Mouse (Mus musculus) spleen, postnatal 4 days (tissue): ENCODE measurements at regions not wholly inside any gene's neighbourhood (a gene's known extent, or its start where the extent isn't known, plus 50 kb on each side); places are given as distances from the start of the nearest gene placed in this dataset.

ENCODE experiments used
- DNase-seq, 2 experiments: peaks; one replicate each; pipeline ENCODE4 v3.0.0; 2022; ENCODE audit warnings: low spot score in 2 of 2

DNA sequence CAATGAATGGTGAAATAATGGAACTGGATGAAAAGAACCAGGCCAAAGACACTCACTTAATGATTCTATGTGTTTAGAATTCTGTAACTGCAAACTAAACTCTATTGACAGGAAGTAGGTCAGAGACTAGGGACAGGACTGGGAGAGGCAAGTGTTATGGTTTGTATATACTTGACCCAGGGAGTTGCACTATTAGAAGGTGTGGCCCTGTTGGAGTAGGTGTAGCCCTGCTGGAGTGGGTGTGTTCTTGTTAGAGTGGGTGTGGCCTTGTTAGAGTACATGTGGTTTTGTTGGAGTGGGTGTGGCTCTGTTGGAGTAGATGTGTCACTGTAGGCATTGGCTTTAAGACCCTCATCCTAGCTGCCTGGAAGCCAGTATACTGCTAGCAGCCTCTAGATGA is 93.0 kb upstream of the Npas2 start:
- no peak for DNase-seq

DNA sequence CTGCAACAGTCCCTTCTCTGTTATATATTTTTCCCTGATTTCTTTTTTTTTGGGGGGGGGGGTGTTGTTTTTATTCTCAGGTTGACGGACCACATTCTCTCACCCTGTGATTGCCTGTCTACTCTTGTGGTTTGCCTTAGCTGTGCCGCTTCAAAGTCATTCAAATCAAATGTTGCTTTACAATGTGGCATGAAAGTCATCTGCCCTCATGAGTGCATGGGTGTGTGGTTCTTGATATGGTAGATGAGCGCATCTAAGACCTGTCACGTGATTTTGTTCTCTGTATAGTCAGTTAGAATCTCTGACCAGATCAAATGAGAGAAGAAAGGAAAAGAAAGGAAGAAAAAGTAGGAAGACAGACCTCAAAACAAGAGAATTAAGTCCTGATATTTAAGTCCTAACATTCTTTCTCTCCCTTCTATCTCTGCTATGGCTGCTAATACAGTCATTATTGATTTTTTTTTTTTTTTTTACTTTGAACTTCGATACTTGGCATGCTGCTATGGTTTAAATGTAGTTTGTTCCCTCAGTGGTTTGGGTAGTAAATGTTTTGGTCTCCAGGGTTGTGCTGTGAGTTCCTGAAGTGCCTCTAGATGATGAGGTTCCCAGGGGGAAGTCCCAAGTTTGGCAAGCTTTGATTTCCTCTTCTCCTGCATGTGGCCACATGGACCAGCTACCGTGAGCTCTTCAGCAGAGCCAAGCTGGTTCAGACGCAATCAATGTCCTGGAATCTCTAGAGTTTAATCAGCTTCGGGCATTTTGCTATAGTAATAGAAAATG is 91.2 kb upstream of the Npas2 start:
- no peak for DNase-seq

DNA sequence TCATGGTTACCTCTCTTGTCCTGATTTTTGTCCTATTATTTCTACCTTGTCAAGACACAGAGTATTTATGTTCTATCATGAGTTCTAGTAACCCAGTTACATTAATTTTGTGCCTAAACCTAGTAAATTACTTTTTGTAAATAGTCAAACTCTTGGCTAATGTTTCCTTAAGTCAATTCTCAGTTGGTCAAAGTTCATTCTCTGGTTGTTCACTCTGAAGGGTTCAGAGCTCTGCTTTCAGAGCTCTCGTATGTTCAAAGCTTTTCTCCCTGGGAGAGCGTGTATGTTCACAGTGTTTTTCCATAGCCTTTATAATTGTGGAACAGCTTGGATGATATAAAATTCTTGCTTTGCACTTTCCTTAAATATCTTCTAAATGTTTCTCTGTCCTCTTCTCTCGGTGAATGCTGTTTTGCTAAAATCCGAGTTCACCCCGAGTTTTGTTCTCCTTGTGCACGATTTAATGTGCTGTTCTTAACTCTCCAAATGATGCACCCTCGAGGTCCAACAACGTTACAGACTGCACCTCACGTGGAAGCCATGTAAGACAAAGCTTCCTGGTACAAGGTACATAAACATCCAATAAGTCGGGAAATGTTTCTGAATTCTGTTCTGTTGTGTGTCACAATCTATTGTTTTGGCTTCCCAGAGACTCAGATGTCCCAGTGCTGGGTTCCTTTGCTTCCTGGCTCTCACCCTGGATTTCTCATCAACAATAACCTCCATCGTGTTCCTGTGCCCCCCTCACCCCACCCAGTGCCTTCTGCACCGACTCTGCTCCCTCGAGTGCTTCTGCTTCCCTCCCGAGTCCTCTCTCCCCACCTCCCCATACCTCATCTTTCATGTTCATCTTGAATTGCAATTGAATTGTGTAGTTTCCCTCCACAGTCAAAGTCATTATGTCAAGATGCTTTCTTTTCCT is 90.3 kb upstream of the Npas2 start:
- no peak for DNase-seq

DNA sequence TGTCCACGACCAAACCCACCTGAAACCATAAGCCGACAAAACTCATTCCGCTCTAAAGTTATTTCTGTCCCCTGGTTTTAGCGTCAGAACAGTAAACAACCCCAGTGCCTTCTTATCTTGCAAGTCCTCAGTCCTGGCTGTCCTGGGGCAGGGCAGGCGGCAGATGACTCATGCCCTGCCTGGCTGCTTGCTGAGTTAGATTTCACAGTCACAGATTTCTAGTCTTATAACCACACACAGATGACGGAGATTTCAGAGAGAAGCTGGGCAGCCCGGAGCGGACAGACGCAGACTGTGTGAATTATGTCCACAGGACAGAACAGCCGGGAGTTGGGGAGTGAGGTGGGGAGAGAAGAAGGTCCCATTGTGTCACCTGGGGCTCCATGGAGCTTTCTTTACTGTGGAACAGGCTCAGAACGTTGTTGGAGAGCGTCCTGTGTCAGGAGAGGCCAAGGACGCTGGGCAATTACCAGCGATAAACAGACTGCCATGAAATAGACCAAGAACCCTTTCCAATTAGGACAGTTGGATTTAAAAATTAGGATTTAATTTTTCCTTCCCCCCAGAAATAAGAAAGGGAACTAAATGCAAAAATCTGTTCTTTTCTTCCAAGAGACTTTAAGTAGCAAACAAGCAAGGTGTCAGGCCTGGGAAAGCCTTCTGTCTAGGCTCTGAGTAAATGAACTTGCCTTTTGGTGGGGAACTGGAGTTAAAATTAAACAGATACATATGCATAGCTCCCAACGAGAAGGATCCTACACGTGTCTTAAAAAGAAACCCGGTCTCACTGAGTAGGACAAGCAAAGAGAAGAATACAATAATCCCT is 87.8 kb upstream of the Npas2 start:
- DNase-seq: no peak

DNA sequence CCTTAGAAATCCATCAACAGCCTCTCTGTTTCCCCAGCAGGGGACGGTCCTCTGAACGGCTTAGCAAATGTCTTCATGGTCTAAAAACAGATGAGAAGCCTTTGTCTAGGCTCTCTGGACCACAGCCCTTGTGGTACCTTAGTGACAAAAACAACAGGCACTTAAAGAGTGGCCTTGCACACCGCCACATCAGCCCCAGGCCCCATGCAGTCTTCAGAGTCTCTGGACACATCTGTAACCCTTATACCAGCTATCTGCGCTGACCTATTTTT is 87.2 kb upstream of the Npas2 start:
- DNase-seq: no peak

DNA sequence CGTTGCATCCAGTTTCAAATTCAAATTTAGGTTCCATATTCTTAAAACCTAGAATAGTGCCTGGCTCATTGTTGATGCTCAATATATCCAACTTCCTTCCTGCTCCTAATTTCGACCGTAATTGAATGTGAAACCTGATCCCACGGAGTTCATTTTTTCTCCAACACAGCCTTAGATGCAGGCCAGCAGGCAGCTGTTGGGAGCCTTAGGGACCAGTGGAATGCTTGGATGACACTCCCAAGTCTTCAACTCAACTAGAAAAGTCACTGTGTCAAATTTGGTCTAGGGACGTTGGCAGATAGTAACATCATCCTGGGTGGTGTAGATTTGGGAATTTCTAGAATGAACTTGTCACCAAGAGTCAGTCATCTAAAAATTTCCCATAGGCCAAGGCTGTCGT is 86.9 kb upstream of the Npas2 start:
- no peak for DNase-seq

DNA sequence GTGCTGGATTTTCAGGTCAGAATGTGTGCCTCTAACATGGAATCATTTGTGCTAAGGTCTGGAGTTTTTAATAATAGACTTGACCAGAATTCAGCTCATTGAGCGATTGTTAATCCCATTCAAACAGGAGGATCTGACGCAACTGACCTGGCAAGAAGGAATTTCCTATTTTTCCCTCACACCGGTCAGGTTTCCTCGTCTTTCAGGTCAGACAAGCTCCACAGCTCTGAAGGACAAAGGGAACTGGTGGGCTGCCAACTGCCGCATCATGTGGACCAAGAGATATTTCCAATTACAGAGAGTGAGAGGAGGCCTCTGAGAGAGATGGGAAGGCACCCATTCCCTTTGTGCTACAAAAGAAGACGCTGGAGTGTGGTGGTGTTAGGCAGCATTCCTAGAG is 77.2 kb upstream of the Npas2 start:
- DNase-seq: no peak

DNA sequence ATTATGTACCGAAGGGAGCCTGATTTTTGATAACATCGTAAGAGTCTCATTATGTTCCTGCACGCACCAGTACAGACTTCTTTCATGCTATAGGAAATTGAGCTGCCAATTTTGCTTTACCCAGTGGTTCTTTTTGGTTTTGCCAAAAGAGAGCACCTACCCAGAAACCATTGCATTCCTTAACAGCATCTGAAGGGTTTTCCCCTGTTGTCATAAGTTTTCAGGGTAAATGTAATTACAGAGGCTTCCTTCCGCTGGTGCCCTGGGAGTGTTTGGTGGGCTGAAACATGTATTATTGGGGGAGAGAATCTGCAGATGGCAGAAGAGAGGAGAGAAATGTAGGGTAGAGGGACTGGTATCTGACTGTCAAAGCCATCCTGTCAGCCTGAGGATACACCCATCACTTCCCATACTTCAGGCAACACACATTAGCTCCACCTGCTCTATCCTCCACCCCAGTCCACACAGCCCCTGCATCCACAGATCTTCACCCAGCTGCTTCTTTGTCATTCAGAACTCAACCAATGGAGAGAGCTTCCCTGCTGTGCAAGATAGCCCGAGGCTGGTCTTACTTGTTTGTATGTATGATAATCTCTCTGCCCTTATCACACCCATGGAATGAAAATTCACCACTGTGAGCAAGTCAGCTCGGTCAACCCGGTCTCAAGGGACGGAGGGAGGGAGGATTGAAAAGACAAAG is 71.1 kb upstream of the Npas2 start:
- DNase-seq: no peak

DNA sequence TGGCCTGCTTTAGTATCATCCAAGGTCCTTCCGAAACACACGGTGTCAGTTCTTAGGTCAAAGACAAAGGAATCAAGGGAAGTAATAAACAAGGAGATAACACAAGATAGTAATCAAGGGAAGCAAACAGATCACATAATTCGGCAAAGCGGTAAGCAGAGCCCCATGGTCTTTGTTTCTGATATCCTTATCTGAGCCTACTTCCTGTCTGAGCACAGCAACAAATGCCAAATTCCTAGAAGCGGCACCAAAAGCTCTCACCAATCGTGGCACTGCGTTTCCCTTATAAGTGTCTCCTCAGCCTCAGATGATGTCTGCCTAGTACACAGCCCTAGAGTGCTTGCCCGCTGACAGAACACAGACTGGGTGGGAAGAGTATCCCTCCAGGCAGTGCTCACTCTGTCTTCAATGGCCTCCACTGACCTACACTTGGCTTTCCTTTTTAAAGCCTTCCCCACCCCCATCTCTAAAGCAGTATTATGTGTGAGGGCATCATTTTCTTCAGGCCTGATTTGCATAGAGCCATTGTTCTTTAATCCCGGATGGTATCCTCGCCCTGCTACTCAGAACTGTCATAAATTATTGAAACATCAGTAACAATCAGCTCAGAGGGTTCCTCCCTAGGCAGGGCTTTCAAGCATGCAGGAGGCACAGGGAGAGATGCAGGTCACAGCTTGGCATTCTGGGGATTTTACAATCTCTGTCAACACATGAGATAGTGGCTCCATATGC is 70.3 kb upstream of the Npas2 start:
- no peak for DNase-seq

DNA sequence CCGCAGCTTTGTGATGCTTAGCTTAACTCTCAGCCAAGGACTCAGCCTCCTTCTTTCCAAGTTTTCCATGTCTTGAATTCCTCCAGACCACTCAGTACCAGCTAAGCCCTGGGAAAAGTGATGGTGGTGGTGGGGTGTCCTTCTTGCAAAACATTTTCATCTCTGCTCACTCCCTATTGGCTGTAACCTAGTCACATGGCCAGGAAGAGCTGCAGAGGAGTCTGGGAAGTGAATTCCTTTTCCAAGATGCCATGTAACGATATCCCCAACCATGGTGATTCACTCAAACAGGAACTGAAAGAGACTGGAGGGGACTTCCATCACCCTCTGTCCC is 69.8 kb upstream of the Npas2 start:
- DNase-seq: no peak

DNA sequence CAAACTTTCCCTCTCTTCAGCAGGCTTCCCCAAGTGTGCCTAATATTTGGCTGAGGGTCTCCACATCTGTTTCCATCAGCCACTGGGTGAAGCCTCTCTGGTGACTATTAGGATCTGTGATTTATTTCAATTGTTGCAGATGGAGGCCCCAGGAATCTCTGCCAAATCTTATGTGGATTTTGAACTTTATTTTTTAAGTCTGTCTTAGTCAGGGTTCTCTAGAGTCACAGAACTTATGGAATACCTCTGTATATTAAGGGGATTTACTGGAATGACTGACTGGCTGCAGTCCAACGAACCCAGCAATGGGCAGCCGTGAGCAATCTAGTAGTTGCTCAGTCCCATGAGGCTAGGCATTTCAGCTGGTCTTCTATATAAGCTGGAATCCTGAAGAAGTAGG is 59.0 kb upstream of the Npas2 start:
- no peak for DNase-seq

DNA sequence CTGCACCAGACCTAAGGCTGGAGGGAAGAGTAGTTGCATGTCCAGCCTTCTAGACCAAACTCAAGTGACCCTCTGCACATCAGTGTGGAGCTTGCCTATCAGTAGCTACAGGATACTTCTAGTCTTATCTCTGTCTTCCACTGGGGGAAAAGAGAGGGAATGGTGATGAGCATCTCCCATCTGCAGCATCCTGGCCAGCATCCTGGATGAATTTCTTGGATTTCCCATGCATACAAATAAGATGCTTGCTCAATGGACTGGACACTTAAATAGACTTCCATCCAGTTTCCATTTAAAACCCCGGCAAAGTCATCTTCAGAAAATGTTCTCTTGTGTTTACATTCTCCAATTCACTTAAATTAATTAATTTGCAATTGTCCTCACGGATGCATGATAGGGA is 50.5 kb upstream of the Npas2 start:
- no peak for DNase-seq

DNA sequence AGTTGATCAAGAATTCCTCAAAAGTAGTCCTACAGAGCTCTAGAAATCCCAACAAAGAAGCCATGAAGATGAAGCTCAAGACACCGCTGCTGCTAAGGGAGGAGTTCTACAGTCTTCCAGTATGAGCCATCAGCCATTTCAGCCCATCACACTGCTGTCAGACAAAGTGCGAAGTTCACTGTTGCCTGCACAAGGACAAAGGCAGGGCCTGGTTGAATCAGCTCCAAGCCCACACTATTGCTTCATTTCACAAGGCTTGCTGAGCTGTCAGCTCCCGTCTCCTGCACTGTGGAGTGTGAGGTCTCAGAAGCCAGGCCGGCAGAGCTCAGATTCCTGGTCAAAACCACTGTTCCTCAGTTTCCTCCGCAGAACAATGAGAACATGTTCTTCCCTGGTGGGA is 49.9 kb upstream of the Npas2 start:
- DNase-seq: no peak
